32 mouse cellular contexts compared by ENCODE assay signal in genomic region chr7:102084041-102084696, GRCm38 (mm10). TPM values are rescaled to one million over a fixed set of nuclear protein-coding genes. Genes with fewer than 3 reads are reported as not detected.
"Had no signal": no experiment of that assay in that cellular context is flagged by ENCODE, and none has a peak within 500 bp of the region (broad histone marks: within the 10 kb centered on the region; RNA-seq: fewer than 3 reads in every experiment).

No protein-coding gene starts in this region.

- H3K4me3 ChIP-seq: gastrocnemius, adult 2 months; heart, adult 2 months; heart, embryonic 10.5 days; heart, embryonic 12.5 days; hindbrain, embryonic 10.5 days; hindbrain, embryonic 12.5 days; hindbrain, embryonic 15.5 days; kidney, embryonic 15.5 days; limb, embryonic 13.5 days; limb, embryonic 15.5 days; liver, embryonic 12.5 days had no signal

- H3K9ac ChIP-seq: heart, embryonic 12.5 days; hindbrain, embryonic 12.5 days; hindbrain, embryonic 15.5 days; kidney, embryonic 15.5 days; limb, embryonic 13.5 days; limb, embryonic 15.5 days; liver, embryonic 12.5 days; liver, embryonic 14.5 days had no signal

- ATAC-seq: hindbrain, postnatal 0 days; intestine, embryonic 16.5 days; liver, embryonic 12.5 days had no signal

- H3K27me3 ChIP-seq: heart, embryonic 12.5 days; hindbrain, embryonic 12.5 days; hindbrain, embryonic 15.5 days; kidney, embryonic 15.5 days; limb, embryonic 13.5 days; limb, embryonic 15.5 days; liver, embryonic 12.5 days had no signal

- H3K27ac ChIP-seq: gastrocnemius, adult 2 months; heart, adult 2 months; heart, embryonic 10.5 days; hindbrain, embryonic 10.5 days; hindbrain, embryonic 12.5 days; hindbrain, embryonic 15.5 days; hindbrain, postnatal 0 days; kidney, embryonic 15.5 days; kidney, postnatal 0 days; limb, embryonic 13.5 days; limb, embryonic 15.5 days; liver, embryonic 12.5 days; liver, embryonic 14.5 days had no signal

- H3K9me3 ChIP-seq: heart, embryonic 10.5 days; heart, embryonic 12.5 days; hindbrain, embryonic 10.5 days; hindbrain, embryonic 12.5 days; hindbrain, embryonic 15.5 days; kidney, embryonic 15.5 days; limb, embryonic 13.5 days; limb, embryonic 15.5 days; liver, embryonic 12.5 days had no signal

- H3K4me1 ChIP-seq: heart, embryonic 10.5 days; heart, embryonic 12.5 days; hindbrain, embryonic 10.5 days; hindbrain, embryonic 12.5 days; hindbrain, embryonic 15.5 days; kidney, embryonic 15.5 days; limb, embryonic 13.5 days; limb, embryonic 15.5 days; liver, embryonic 12.5 days had no signal

- H3K4me2 ChIP-seq: heart, embryonic 12.5 days; hindbrain, embryonic 12.5 days; hindbrain, embryonic 15.5 days; kidney, embryonic 15.5 days; limb, embryonic 13.5 days; limb, embryonic 15.5 days; liver, embryonic 12.5 days had no signal

- DNase-seq: gastrocnemius, adult 2 months; gastrocnemius, postnatal 10 days; gastrocnemius, postnatal 25 days; heart, adult 2 months; heart, postnatal 10 days; heart, postnatal 4 days; kidney, adult 11 months; kidney, adult 2 months; kidney, adult 9 months; kidney, postnatal 14 days; kidney, postnatal 36 days; layer of hippocampus, adult 9-11 months; layer of hippocampus, postnatal 36 days; left cerebral cortex, postnatal 4 days had no signal

RNA-seq across cellular contexts. Expression of gene Trpc2, which starts 1.3 kb away (rescaled TPM):
- polyA plus RNA-seq: heart, embryonic 10.5 days; heart, embryonic 14.5 days; hindbrain, embryonic 10.5 days; hindbrain, embryonic 15.5 days; intestine, embryonic 14.5 days; intestine, embryonic 16.5 days; kidney, adult 2 months; kidney, embryonic 15.5 days; kidney, postnatal 0 days; large intestine, adult 2 months; limb, embryonic 11.5 days; limb, embryonic 13.5 days; limb, embryonic 15.5 days; liver, adult 2 months; liver, embryonic 12.5 days had no signal

RNA-seq across cellular contexts. Expression of gene Art1, which starts 17.4 kb away (rescaled TPM):
- polyA plus RNA-seq: liver, adult 2 months had no signal
